Mouse (Mus musculus) neural tube, embryonic 13.5 days (tissue): Measurements from ENCODE around the gene Olfr764-ps1. TPM values are rescaled to one million over a fixed set of nuclear protein-coding genes. Genes with fewer than 3 reads are reported as not detected.
"Not testable (repeated sequence)": the region's sequence is repeated elsewhere in the genome, so short reads cannot be mapped to it uniquely, and the experiment has no call there.

Experiments
- ATAC-seq: fragments of 200-750 bp; cut with Nextera tagmentation; 2 replicates; pipeline ENCODE4 v1.8.0; 2017; ENCODE audit warnings: low read depth, mild to moderate bottlenecking, moderate TSS enrichment, moderate library complexity
- H3K27ac ChIP-seq: fragments of 300-500 bp; sonication (generic); replicated peaks from 2 replicates; pipeline ENCODE4 v1.5.1; 2015; ENCODE audit warnings: moderate library complexity, mild to moderate bottlenecking, inconsistent platforms
- H3K27me3 ChIP-seq: fragments of 300-500 bp; sonication (generic); 2 replicates; pipeline ENCODE4 v1.6.1; 2015; ENCODE audit warnings: mild to moderate bottlenecking, inconsistent platforms
- H3K36me3 ChIP-seq: fragments of 300-500 bp; sonication (generic); 2 replicates; pipeline ENCODE4 v1.6.1; 2015; ENCODE audit warnings: mild to moderate bottlenecking, inconsistent platforms
- H3K4me1 ChIP-seq: fragments of 300-500 bp; sonication (generic); replicated peaks from 2 replicates; pipeline ENCODE4 v1.6.1; 2015; ENCODE audit warnings: inconsistent platforms
- H3K4me2 ChIP-seq: fragments of 300-500 bp; sonication (generic); 2 replicates; pipeline ENCODE4 v1.6.1; 2015; ENCODE audit warnings: inconsistent platforms, mild to moderate bottlenecking, moderate library complexity
- H3K4me3 ChIP-seq: fragments of 300-500 bp; sonication (generic); 2 replicates; pipeline ENCODE4 v1.5.1; 2015; ENCODE audit warnings: mild to moderate bottlenecking, inconsistent platforms
- H3K9ac ChIP-seq: fragments of 300-500 bp; sonication (generic); 2 replicates; pipeline ENCODE4 v1.6.1; 2015; ENCODE audit warnings: moderate library complexity, mild to moderate bottlenecking, inconsistent platforms
- H3K9me3 ChIP-seq: fragments of 300-500 bp; sonication (generic); 2 replicates; pipeline ENCODE4 v1.6.1; 2016; ENCODE audit warnings: inconsistent platforms
- WGBS: fragments of 180-500 bp; shearing (Covaris S2); methylation state at CpG from one replicate; pipeline ENCODE4 v1.1.7; 2015; 5-methylcytosine and 5-hydroxymethylcytosine counted together
- polyA plus RNA-seq: library from polyadenylated mRNA; unstranded; fragments of >200 nt; fragmentation: Nextera tagmentation; extraction: Ambion mirVana; gene quantifications from 2 replicates; pipeline ENCODE4 v1.2.1, GENCODE M21; 2015

Olfr764-ps1 gene
- polyA plus RNA-seq, 1 experiment from 2014 or later = not detected

- H3K27ac ChIP-seq = no peak overlapping the region
- 94% methylated on average over 1 of the region's 1 CpGs for WGBS
- no peak overlapping the region for H3K4me3 ChIP-seq
- no peaks in the 10 kb centered on the region for H3K4me1 ChIP-seq
- H3K9me3 ChIP-seq = no peaks in the 10 kb centered on the region
- no peaks in the 10 kb centered on the region for H3K27me3 ChIP-seq
- no peaks in the 10 kb centered on the region for H3K36me3 ChIP-seq
- peak; percentile 19; the same call in 1 of the 2 replicates for ATAC-seq
- H3K9ac ChIP-seq = no peak overlapping the region
- no peak overlapping the region for H3K4me2 ChIP-seq
These were observed 43.9 kb downstream of the Olfr764-ps1 start for GRCm38 (mm10) chr10:128995796-128996195.

- no peaks in the 10 kb centered on the region for H3K27me3 ChIP-seq
- H3K4me2 ChIP-seq = no peak overlapping the region
- H3K9ac ChIP-seq = no peak overlapping the region
- no peak for ATAC-seq
- no peaks in the 10 kb centered on the region for H3K9me3 ChIP-seq
- H3K4me3 ChIP-seq = no peak overlapping the region
- no peaks in the 10 kb centered on the region for H3K4me1 ChIP-seq
- no peaks in the 10 kb centered on the region for H3K36me3 ChIP-seq
- no peak overlapping the region for H3K27ac ChIP-seq
These were observed 48.7 kb downstream of the Olfr764-ps1 start for GRCm38 (mm10) chr10:128990994-128991393.

GRCm38 (mm10) chr10:128990129-128990850 is 49.4 kb downstream of the Olfr764-ps1 start:
- H3K36me3 ChIP-seq, ATAC-seq, H3K4me3 ChIP-seq, H3K27me3 ChIP-seq, H3K4me2 ChIP-seq, H3K9me3 ChIP-seq, H3K4me1 ChIP-seq, H3K9ac ChIP-seq, H3K27ac ChIP-seq: not testable (repeated sequence)
- WGBS = 67% methylated on average over 7 of the region's 10 CpGs

GRCm38 (mm10) chr10:128989131-128989530 is 50.6 kb downstream of the Olfr764-ps1 start, which contains the start of gene Olfr9:
Gene Olfr9 (plus strand): TSS chr10:128989431.
- not testable (repeated sequence) for H3K4me2 ChIP-seq, H3K36me3 ChIP-seq, H3K9me3 ChIP-seq, H3K27ac ChIP-seq, ATAC-seq, H3K27me3 ChIP-seq, H3K4me3 ChIP-seq, H3K4me1 ChIP-seq, H3K9ac ChIP-seq
- 53% methylated on average over 1 of the region's 1 CpGs for WGBS

Other genes starting within 250 kb of the Olfr764-ps1 start
- 0.59 and 0.63 TPM in 2 replicates for gene Mmp19, start 249.0 kb downstream of the Olfr764-ps1 start, polyA plus RNA-seq
- gene Dnajc14, start 235.8 kb downstream of the Olfr764-ps1 start, polyA plus RNA-seq = 54.3 and 55.4 TPM in 2 replicates
- gene Tmem198b, start 235.5 kb downstream of the Olfr764-ps1 start, polyA plus RNA-seq = 15.9 and 16.2 TPM in 2 replicates
- 185 and 212 TPM in 2 replicates for gene Sarnp, start 222.6 kb downstream of the Olfr764-ps1 start, polyA plus RNA-seq
- 30.5 and 30.7 TPM in 2 replicates for gene Ormdl2, start 218.3 kb downstream of the Olfr764-ps1 start, polyA plus RNA-seq
- 11.8 and 13.5 TPM in 2 replicates for gene Gdf11, start 148.2 kb downstream of the Olfr764-ps1 start, polyA plus RNA-seq
- gene Cd63, start 138.9 kb downstream of the Olfr764-ps1 start, polyA plus RNA-seq = 228 and 241 TPM in 2 replicates
- 14.1 and 16.9 TPM in 2 replicates for gene Rdh5, start 117.0 kb downstream of the Olfr764-ps1 start, polyA plus RNA-seq
- 299 and 314 TPM in 2 replicates for gene Bloc1s1, start 115.9 kb downstream of the Olfr764-ps1 start, polyA plus RNA-seq
- 12.1 and 15.5 TPM in 2 replicates for gene Itga7, start 106.1 kb downstream of the Olfr764-ps1 start, polyA plus RNA-seq
- gene Mettl7b, start 78.9 kb downstream of the Olfr764-ps1 start, polyA plus RNA-seq = 0.15 TPM in 1 of 2 replicates, not detected in the other
- not detected in 2 replicates for gene Olfr9, start 50.5 kb downstream of the Olfr764-ps1 start, polyA plus RNA-seq
- gene Olfr763, start 29.1 kb downstream of the Olfr764-ps1 start, polyA plus RNA-seq = not detected in 2 replicates
- gene Olfr765, start 10.1 kb upstream of the Olfr764-ps1 start, polyA plus RNA-seq = not detected in 2 replicates
- gene Olfr766-ps1, start 29.1 kb upstream of the Olfr764-ps1 start, polyA plus RNA-seq = not detected in 2 replicates
- not detected in 2 replicates for gene Olfr767, start 43.0 kb upstream of the Olfr764-ps1 start, polyA plus RNA-seq
- gene Olfr768, start 59.5 kb upstream of the Olfr764-ps1 start, polyA plus RNA-seq = not detected in 2 replicates
- gene Olfr769, start 78.0 kb upstream of the Olfr764-ps1 start, polyA plus RNA-seq = not detected in 2 replicates
- not detected in 2 replicates for gene Olfr770, start 99.1 kb upstream of the Olfr764-ps1 start, polyA plus RNA-seq
- not detected in 2 replicates for gene Olfr771, start 124.9 kb upstream of the Olfr764-ps1 start, polyA plus RNA-seq
- gene Olfr772, start 138.0 kb upstream of the Olfr764-ps1 start, polyA plus RNA-seq = not detected in 2 replicates
- gene Olfr773, start 147.5 kb upstream of the Olfr764-ps1 start, polyA plus RNA-seq = not detected in 2 replicates
- not detected in 2 replicates for gene Olfr774, start 196.3 kb upstream of the Olfr764-ps1 start, polyA plus RNA-seq
- gene Olfr775, start 208.5 kb upstream of the Olfr764-ps1 start, polyA plus RNA-seq = not detected in 2 replicates
- gene Olfr776, start 219.2 kb upstream of the Olfr764-ps1 start, polyA plus RNA-seq = not detected in 2 replicates
- not detected in 2 replicates for gene Olfr777, start 231.6 kb upstream of the Olfr764-ps1 start, polyA plus RNA-seq